Mouse (Mus musculus) heart, postnatal 14 days (tissue): ENCODE measurements around the gene Apbb2. TPM values are rescaled to one million over a fixed set of nuclear protein-coding genes. Genes with fewer than 3 reads are reported as not detected.

Experiments used
- DNase-seq, 2 experiments: peaks; one replicate each; pipeline ENCODE4 v3.0.0; 2021 to 2022
- intact Hi-C: fragments of 180-260 bp; cut with DNase I; formaldehyde crosslinking; loops from one replicate; pipeline ENCODE4 v1.15.1; 2025
- total RNA-seq, 2 experiments: library from RNA; stranded (reverse); gene quantifications; 2 replicates each; pipeline ENCODE4 v1.2.3; 2021

Apbb2 gene
- total RNA-seq, 2 experiments from 2014 or later = 48.0 to 55.1 TPM

DNA sequence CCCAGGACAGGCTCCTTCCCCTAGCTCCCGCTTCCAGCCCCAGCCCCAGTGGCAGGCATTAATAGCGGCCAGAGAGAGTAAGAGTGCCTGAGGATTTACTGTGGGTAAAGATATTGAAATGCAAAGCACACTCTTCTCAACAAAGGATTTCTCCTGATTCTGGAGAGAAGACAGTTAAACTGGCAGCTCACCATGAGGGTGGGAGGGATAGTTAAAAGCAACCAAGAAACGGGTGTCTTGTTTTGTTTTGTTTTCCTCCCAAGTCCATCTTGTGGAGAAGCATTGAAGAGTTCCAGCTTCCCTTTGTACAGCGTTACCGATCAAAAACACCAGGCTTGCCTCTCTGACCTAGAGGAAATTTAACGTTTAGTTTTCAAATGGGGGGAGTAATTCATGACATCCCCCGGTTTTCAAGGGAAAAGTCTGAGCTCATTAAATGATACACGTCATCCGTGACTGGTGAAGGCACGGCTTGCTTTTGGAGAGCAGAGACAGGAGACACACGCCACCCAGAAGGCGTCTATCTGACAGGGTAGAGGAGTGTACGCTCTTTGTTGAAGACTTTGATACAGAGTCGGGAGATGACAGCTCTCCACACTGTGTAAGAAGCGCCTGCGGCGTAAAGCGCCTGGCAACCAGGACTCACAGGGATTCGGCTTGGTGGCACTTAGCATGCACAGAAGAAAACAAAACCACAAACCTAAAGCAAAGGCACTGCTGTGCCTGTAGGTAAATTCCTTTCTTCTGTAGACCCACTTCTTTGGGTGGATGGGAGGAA, 290.4 kb downstream of the Apbb2 start:
- no peak for DNase-seq
- intact Hi-C loops = no loop called here

GRCm38 (mm10) chr5:66326395-66326794, 292.2 kb downstream of the Apbb2 start:
- intact Hi-C loops = no loop called here
- peak in 1 of 2 experiments; percentile 24 for DNase-seq

DNA sequence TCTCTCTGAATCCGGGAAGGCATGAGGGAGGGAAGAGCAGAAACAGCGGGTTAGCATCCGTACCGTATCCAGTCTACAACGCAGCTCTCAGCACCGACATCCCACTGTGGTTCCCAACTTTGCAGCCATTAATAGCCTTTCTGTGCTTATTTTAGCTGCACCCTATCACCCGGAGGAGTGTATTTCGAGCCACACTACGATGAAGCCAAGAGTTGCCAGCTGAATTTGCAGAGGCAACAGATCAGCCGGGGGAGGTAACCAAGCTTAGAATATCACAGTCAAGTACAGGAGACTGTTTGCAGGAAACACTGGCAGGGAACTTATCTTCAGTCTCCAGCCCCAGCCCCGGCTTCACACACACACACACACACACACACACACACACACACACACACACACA, 295.0 kb downstream of the Apbb2 start:
- peak; percentile 29 to 56 for DNase-seq
- intact Hi-C loops = no loop called here

GRCm38 (mm10) chr5:66323131-66323530, 295.5 kb downstream of the Apbb2 start:
- DNase-seq = no peak
- intact Hi-C loops = no loop called here

GRCm38 (mm10) chr5:66319827-66320404, 298.7 kb downstream of the Apbb2 start:
- intact Hi-C loops = loop anchor here (5.0 kb wide), 1 partner anchor 58 kb away; no protein-coding TSS in a partner anchor
- no peak for DNase-seq

GRCm38 (mm10) chr5:66319341-66319740, 299.2 kb downstream of the Apbb2 start:
- intact Hi-C loops = loop anchor here (5.0 kb wide), 1 partner anchor 57 kb away; no protein-coding TSS in a partner anchor
- DNase-seq = peak; percentile 54 to 68

DNA sequence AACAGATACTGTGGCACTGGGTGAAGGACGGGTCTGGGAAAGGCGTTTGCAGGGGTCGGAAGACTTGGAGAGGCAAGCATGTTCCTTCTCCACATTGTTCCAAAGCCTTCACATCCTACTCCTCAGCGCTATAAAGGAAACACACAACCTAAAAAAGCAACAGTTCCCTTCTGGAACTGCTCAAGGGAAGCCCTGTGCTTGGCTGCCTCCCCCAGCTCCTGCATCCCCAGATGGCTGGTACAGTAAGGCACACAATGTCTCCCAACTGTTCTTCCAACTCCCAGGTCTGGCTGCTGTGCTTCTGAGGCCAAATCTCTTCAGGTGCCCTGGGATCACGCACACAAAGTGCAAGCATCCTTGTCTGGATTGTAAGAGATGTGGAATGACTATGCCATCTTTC, 302.8 kb downstream of the Apbb2 start:
- intact Hi-C loops = loop anchor here (5.0 kb wide), 1 partner anchor 53 kb away; no protein-coding TSS in a partner anchor
- DNase-seq = no peak

DNA sequence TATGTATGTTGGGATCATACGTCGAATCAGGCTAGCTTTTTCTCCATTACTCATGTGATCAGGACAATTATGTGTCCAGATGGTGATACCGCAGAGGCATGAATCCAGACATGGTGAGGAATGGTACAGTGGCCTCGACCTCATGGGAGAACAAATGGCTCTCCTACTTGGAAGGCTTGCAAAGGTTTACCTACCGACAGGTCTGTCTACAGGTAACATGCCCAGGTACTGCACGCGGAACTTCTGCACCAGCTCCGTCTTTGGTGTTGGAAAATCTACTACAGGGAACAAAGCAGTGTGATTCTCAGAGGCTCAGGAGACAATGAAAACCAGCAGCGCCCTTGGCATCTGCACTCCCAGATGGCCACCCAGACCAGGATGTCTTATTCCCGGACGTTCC, 307.8 kb downstream of the Apbb2 start:
- intact Hi-C loops = no loop called here
- no peak for DNase-seq

- intact Hi-C loops = no loop called here
These were observed 308.3 kb downstream of the Apbb2 start for GRCm38 (mm10) chr5:66310328-66310727.

GRCm38 (mm10) chr5:66305511-66305910, 313.1 kb downstream of the Apbb2 start:
- intact Hi-C loops = no loop called here
- no peak for DNase-seq

More at GRCm38 (mm10) chr5:66310328-66310727, 308.3 kb downstream of the Apbb2 start:
- no peak for DNase-seq

- intact Hi-C loops = no loop called here
- DNase-seq = no peak
These were observed 314.1 kb downstream of the Apbb2 start for GRCm38 (mm10) chr5:66304300-66305067.

- no peak for DNase-seq
- intact Hi-C loops = no loop called here
These were observed 315.7 kb downstream of the Apbb2 start for GRCm38 (mm10) chr5:66302873-66303272.

- intact Hi-C loops = no loop called here
- DNase-seq = no peak
These were observed 316.3 kb downstream of the Apbb2 start for GRCm38 (mm10) chr5:66302085-66302815.

DNA sequence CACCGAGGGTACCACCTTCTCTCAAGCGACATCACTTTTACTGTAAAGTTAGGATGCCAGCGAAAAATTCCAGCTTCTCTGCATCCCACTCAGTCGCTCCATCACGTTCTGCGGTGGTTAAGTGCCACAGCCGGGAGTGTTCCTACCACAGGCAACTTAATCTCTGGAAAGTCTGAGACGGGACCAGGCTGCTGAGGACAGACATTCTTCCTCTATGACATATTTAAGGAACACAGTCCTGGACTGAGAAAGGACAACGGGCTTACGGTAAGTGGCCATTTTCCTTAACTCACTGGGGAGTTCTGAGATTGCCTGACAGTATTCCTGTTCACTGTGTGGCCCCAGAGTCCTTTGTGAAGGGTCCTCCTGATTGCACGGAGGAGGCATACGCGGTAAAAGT, 318.0 kb downstream of the Apbb2 start:
- DNase-seq = no peak
- intact Hi-C loops = no loop called here

GRCm38 (mm10) chr5:66298856-66299255, 319.7 kb downstream of the Apbb2 start:
- intact Hi-C loops = no loop called here
- no peak for DNase-seq

GRCm38 (mm10) chr5:66296116-66296515, 322.5 kb downstream of the Apbb2 start:
- intact Hi-C loops = no loop called here
- DNase-seq = no peak

- DNase-seq = no peak
- intact Hi-C loops = no loop called here
These were observed 323.6 kb downstream of the Apbb2 start for GRCm38 (mm10) chr5:66294952-66295351.

DNA sequence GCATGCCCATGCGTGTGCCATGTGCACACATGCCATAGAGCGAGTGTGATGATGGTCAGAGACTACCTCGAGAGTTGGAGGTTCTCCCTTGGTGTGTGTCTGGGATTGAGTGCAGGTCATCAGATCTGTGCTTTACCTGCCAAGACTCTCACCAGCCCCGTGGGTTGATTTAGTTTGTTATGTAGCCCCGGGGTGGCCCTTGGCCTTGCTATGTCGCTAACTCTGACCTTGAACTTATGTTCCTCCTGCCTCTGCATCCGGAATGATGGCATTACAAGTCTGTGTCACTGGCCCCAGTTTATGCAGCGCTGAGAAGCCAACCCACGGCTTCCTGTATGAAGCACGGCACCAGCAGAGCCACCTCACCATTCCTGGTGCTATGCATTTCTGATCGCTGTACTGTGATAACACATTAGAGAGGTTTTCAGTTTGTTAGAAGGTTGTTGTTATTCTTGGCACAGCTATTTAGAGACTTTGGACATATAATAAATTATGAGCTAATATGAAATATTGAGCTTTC, 324.4 kb downstream of the Apbb2 start:
- no peak for DNase-seq
- intact Hi-C loops = no loop called here

DNA sequence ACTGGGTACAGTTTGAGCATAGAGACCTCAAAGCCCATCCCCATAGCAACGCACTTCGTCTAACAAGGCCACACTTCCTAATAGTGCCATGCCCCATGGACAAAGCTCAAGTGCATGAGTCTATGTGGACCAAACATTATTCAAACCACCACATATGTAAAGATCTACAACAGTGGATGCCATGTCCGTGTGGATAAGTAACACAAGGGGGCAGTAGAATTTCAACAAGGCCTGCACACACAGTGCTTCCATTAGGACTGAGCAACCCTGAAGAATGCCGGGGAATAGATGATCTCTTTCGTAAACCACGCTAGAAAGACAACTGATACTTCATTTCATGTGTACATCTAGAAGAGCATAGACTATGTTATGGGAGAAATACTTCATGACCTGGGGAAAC, 337.8 kb downstream of the Apbb2 start:
- DNase-seq = no peak
- intact Hi-C loops = loop anchor here (1.0 kb wide), 1 partner anchor 89 kb away; no protein-coding TSS in a partner anchor

- intact Hi-C loops = loop anchor here (1.0 kb wide), 1 partner anchor 90 kb away; no protein-coding TSS in a partner anchor
- DNase-seq = no peak
These were observed 338.9 kb downstream of the Apbb2 start for GRCm38 (mm10) chr5:66279650-66280049.
